Mouse (Mus musculus) 3134 (cell line): Measurements from ENCODE around the gene Dlgap5.

ENCODE experiments used
- DNase-seq: peaks from one replicate; pipeline ENCODE4 v3.0.0-alpha.2; 2011; ENCODE audit warnings: low spot score; ENCODE audit not compliant: insufficient read length; ENCODE audit errors: extremely low read depth

Gene Dlgap5

GRCm38 (mm10) chr14:47354948-47355347 is 63.3 kb downstream of the Dlgap5 start:
- no peak for DNase-seq

- peak; percentile 82 for DNase-seq
Observed at GRCm38 (mm10) chr14:47354111-47354577, 64.1 kb downstream of the Dlgap5 start.

- no peak for DNase-seq
Observed at GRCm38 (mm10) chr14:47353240-47353639, 65.0 kb downstream of the Dlgap5 start.

GRCm38 (mm10) chr14:47352272-47352671 is 65.9 kb downstream of the Dlgap5 start:
- DNase-seq, result no peak

- DNase-seq, result peak; percentile 59
Observed at GRCm38 (mm10) chr14:47350974-47351373, 67.2 kb downstream of the Dlgap5 start.

GRCm38 (mm10) chr14:47346715-47347114 is 71.5 kb downstream of the Dlgap5 start:
- no peak for DNase-seq

GRCm38 (mm10) chr14:47341811-47342291 is 76.4 kb downstream of the Dlgap5 start:
- no peak for DNase-seq

- DNase-seq, result no peak
Observed at GRCm38 (mm10) chr14:47340231-47340925, 77.8 kb downstream of the Dlgap5 start.
